Mouse (Mus musculus): ENCODE results near the gene Shisa6. TPM values are rescaled to one million over a fixed set of nuclear protein-coding genes. Genes with fewer than 3 reads are reported as not detected.

Gene Shisa6
- polyA plus RNA-seq, 1 experiment = not detected

DNA sequence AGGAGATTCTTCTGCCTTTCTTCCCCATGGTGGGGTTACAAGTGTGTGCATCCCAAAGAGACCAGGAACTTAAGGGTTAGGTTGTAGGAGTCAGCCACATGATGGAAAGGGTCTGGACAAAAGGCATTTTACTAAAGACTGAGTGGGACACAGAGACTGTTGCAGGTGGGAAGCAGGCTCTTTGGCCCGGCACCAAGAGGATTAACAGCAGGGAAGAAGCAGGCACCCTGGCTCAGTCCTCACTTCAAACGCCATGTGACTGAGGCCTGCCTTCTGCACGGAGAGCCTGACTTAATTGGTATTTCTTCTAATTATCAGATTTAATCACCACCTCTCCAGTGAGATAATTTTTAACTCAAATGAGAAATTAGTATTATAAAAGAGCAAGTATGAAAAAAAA lies 258.7 kb downstream of the Shisa6 start:
- no peaks in the 10 kb centered on the region for H3K36me3 ChIP-seq (replicated peaks; ENCODE audit: low read length)
- no peak for TF ChIP-seq FLI1 (IDR thresholded peaks at IDR 0.05; ENCODE audit: low read length)
- no peaks in the 10 kb centered on the region for H3K27me3 ChIP-seq (replicated peaks)
- no peak overlapping the region for H3K4me3 ChIP-seq (replicated peaks)
- 0 out of 2 replicates have a peak, but pooled peaks cover 5% of the 10 kb centered on the region for H3K9me3 ChIP-seq
- H3K4me1 ChIP-seq = no peaks in the 10 kb centered on the region

DNA sequence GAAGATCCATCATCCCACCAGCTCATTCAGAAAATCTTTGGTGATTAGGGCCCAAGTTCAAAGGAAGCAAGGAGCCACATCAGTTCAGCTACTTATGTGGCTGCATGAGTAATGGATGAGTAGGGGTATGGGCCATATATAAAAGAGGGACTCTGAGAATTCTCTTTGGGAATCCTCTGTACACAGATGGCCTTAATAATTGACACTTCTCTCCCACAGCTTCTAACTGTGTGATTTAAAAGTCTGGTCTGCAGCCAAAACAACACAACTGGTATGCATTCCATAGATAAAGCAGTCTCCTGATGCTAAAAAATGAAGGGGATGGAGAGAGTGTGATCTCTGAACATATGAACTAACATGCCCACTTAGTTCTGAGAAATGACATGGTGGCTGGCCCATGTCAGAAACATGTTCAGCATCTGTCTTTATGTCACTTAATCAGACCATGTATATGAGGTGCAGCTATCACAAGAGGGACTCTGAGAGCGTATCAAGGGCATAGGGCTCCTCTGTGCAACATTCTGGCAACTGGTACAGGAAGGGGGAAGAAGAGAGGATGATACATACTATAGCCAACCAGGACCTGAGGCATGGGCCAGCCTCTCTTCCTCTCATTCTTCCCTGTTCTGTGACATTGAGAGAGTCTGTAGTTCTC lies 260.3 kb downstream of the Shisa6 start:
- TF ChIP-seq FLI1 (IDR thresholded peaks at IDR 0.05; ENCODE audit: low read length) (no peak), GATA1 (IDR thresholded peaks at IDR 0.05; ENCODE audit: borderline replicate concordance, low read length) (no peak)
- H3K27me3 ChIP-seq (replicated peaks) = no peaks in the 10 kb centered on the region
- no peaks in the 10 kb centered on the region for H3K4me1 ChIP-seq
- no peaks in the 10 kb centered on the region for H3K9me3 ChIP-seq
- H3K4me3 ChIP-seq (replicated peaks) = no peak overlapping the region
- H3K36me3 ChIP-seq (replicated peaks; ENCODE audit: low read length) = no peaks in the 10 kb centered on the region

DNA sequence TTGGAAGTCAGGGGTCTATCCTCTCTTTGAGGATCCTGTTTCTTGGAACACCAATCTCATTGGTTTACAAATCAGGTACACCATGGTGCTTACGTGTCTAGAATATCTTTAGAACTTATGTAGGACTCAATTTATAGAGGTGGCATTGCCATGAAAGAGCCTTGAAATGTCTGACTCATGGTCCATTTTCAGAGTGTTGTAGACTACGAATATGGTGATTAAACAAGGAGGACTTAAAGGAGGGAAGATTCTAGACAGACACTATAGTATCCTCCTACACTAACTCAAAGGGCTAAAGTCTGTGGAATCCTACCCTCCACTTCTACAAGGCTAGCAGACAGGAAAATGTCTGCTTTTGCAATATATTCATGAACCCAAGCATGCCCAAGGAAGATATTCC lies 265.6 kb downstream of the Shisa6 start:
- no peaks in the 10 kb centered on the region for H3K36me3 ChIP-seq (replicated peaks; ENCODE audit: low read length)
- H3K4me3 ChIP-seq (replicated peaks) = no peak overlapping the region
- peaks cover 9% of the 10 kb centered on the region; the same call in 1 of the 2 replicates for H3K9me3 ChIP-seq
- no peaks in the 10 kb centered on the region for H3K4me1 ChIP-seq
- TF ChIP-seq GATA1 (IDR thresholded peaks at IDR 0.05; ENCODE audit: borderline replicate concordance, low read length) (no peak), FLI1 (IDR thresholded peaks at IDR 0.05; ENCODE audit: low read length) (no peak)
- no peaks in the 10 kb centered on the region for H3K27me3 ChIP-seq (replicated peaks)

DNA sequence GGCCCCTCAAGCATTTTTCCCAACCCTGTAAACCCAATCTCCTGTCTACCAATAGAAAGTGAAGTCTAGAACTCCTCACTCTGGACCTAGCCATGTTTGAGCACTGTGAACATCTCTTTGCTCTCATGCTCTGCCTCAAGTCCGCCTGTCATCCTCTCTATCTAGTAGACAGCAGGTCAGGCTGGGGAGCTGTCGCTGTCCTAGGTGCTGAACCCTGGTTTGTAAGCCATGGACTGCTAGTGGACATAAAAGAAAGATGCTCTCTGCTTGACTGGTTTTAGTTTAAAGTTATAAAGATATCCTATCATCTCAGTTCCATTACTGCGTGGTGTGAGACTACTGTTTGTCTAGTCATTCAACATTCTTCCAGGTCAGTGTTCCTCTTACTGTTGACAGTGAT lies 266.9 kb downstream of the Shisa6 start:
- H3K27me3 ChIP-seq (replicated peaks) = no peaks in the 10 kb centered on the region
- H3K4me3 ChIP-seq (replicated peaks) = no peak overlapping the region
- H3K36me3 ChIP-seq (replicated peaks; ENCODE audit: low read length) = no peaks in the 10 kb centered on the region
- H3K4me1 ChIP-seq = no peaks in the 10 kb centered on the region
- peaks cover 9% of the 10 kb centered on the region; the same call in 1 of the 2 replicates for H3K9me3 ChIP-seq
- no peak for TF ChIP-seq GATA1 (IDR thresholded peaks at IDR 0.05; ENCODE audit: borderline replicate concordance, low read length)
- no peak for TF ChIP-seq FLI1 (IDR thresholded peaks at IDR 0.05; ENCODE audit: low read length)

DNA sequence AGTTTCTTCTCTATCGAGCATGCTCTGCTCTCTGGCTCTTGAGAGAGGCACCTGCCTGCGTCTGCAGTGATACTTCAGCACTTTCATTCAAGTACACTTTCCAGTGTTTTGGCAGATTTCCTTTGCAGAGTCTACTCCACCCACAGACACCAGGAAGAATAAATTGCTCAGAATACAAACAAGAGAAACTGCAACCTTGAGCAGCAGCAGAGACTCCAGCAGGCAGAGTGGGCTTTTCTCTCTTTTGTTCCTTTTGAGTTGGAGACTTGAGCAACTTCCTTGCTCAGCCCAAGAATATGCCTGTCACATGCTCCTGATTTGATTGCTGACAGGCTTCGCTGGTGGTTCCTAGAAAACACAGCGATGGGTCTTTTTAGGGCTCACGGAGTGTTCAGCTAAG lies 278.6 kb downstream of the Shisa6 start:
- Histone ChIP-seq H3K27me3 (replicated peaks) (no peaks in the 10 kb centered on the region), H3K9me3 (no peaks in the 10 kb centered on the region)
- no peak for TF ChIP-seq FLI1 (IDR thresholded peaks at IDR 0.05; ENCODE audit: low read length)
- TF ChIP-seq GATA1 (IDR thresholded peaks at IDR 0.05; ENCODE audit: borderline replicate concordance, low read length) = no peak

DNA sequence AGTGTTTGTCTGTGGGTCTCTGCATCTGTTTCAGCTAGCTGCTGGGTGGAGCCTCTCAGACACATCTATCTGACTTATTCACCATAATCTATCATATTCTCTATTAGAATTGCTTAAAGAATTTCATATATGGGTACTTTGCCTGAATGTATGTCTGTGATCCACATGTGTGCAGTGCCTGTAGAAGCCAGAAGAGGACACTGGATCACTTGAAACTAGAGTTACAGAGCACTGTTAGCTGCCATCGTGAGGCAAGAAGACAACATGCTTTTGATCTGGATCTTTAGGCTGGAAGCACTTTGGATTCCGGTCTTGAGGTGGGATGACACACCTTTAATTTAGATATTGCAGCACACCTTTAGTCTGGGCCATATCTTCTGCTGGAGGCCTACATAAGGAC lies 289.2 kb downstream of the Shisa6 start:
- H3K36me3 ChIP-seq (replicated peaks; ENCODE audit: low read length) = no peaks in the 10 kb centered on the region
- no peak overlapping the region for H3K4me3 ChIP-seq (replicated peaks)
- TF ChIP-seq GATA1 (IDR thresholded peaks at IDR 0.05; ENCODE audit: borderline replicate concordance, low read length) = no peak
- TF ChIP-seq FLI1 (IDR thresholded peaks at IDR 0.05; ENCODE audit: low read length) = no peak
- H3K27me3 ChIP-seq (replicated peaks) = no peaks in the 10 kb centered on the region
- H3K4me1 ChIP-seq = no peaks in the 10 kb centered on the region
- no peaks in the 10 kb centered on the region for H3K9me3 ChIP-seq

More for the DNA sequence above, 278.6 kb downstream of the Shisa6 start:
- Histone ChIP-seq H3K4me1 (no peaks in the 10 kb centered on the region), H3K4me3 (replicated peaks) (no peak overlapping the region), H3K36me3 (replicated peaks; ENCODE audit: low read length) (no peaks in the 10 kb centered on the region)

DNA sequence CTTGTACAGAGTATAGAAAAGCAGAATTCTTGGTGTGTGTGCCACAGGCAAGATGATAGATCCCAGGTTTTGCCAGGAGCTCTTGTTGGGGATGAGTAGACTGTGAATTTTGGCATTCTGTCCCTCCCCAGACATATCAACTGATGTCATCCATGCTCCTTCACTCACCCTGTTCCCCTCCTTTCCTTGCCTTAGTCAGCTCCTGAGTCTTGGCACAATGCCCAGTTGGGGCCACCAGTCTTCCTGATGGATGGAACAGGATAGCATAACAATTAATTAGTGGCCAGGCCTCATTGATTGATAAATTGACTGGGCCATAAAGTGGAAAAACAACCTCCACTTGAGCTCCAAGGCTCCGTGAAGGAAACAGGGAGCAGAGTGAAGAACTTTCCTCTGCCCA lies 292.9 kb downstream of the Shisa6 start:
- Histone ChIP-seq H3K4me1 (no peaks in the 10 kb centered on the region), H3K27me3 (replicated peaks) (no peaks in the 10 kb centered on the region), H3K9me3 (no peaks in the 10 kb centered on the region), H3K36me3 (replicated peaks; ENCODE audit: low read length) (no peaks in the 10 kb centered on the region), H3K4me3 (replicated peaks) (no peak overlapping the region)
- no peak for TF ChIP-seq GATA1 (IDR thresholded peaks at IDR 0.05; ENCODE audit: borderline replicate concordance, low read length)
- TF ChIP-seq FLI1 (IDR thresholded peaks at IDR 0.05; ENCODE audit: low read length) = no peak

DNA sequence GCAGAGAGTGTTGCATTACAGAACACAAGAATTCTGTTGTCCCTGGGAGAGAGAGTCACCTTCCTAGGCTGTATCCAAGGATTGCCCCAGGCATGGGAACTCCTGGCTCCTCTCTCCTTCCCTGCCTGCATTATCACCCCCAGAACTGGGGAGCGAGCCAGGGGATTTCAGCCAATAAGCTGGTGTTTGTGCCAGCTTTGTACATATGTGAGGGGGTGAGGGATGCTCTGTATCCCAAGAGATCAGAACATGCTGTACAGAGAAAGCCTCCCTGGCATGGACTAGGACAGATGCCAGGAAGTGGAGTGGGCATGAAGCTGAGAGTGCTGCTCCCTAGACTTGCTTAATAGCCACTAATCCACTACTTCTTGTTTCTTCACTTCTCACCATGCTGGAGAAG lies 303.6 kb downstream of the Shisa6 start:
- peaks cover 14% of the 10 kb centered on the region for H3K9me3 ChIP-seq
- no peaks in the 10 kb centered on the region for H3K4me1 ChIP-seq
- H3K27me3 ChIP-seq (replicated peaks) = no peaks in the 10 kb centered on the region
- no peaks in the 10 kb centered on the region for H3K36me3 ChIP-seq (replicated peaks; ENCODE audit: low read length)
- TF ChIP-seq GATA1 (IDR thresholded peaks at IDR 0.05; ENCODE audit: borderline replicate concordance, low read length) = no peak
- no peak for TF ChIP-seq FLI1 (IDR thresholded peaks at IDR 0.05; ENCODE audit: low read length)
- H3K4me3 ChIP-seq (replicated peaks) = no peak overlapping the region

DNA sequence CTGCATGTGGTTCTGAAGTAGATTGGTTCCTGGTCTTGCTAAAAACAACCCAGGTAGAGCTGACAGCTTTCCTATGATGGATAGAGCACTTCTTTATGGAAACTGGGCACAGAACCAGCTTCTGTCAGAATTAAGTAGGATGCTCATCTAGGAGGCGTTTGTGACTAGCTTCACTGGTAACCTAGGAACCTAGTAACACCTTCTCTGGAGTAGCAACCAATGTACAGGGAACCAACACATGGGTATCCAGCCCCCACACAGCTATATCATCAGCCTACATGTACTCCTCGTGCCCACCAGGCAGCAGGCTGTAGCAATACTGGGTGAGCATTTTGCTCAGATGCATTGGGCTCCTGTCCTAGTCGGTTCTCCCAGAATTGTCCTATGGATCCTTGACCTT lies 307.3 kb downstream of the Shisa6 start:
- no peak overlapping the region for H3K4me3 ChIP-seq (replicated peaks)
- H3K9me3 ChIP-seq = peaks cover 26% of the 10 kb centered on the region
- no peaks in the 10 kb centered on the region for H3K27me3 ChIP-seq (replicated peaks)
- H3K36me3 ChIP-seq (replicated peaks; ENCODE audit: low read length) = no peaks in the 10 kb centered on the region
- no peaks in the 10 kb centered on the region for H3K4me1 ChIP-seq
- no peak for TF ChIP-seq FLI1 (IDR thresholded peaks at IDR 0.05; ENCODE audit: low read length)
- TF ChIP-seq GATA1 (IDR thresholded peaks at IDR 0.05; ENCODE audit: borderline replicate concordance, low read length) = no peak

DNA sequence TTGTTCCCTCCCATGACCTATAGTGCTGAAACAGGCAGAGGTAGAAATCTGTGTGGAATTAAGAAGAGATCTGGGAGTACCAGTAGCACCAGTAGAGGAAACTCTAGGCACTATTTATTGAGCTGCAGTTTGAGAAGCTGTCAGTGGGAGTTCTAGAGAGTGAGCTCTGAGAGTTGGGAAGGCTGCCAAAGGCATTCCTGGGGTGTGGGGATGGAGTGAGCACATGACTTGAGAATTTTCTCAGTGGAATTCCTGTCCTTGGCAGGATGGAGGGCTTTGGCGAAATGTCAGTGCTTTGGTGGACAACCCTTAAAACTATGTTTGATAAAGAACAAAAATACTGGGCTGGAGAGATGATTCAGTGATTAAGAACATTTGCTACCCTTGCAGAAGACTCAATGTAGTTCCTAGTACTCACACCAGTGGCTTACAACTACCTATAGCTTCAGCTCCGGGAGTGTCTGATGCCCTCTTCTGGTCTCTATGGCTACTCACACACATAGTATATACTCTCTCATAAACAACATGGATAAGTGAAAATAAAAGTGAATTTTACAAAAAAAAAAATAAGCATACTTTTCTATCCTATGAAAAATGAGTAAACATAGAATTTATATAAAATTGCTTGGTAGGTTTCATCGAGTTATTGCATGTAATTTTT lies 337.0 kb downstream of the Shisa6 start:
- H3K4me3 ChIP-seq (replicated peaks) = no peak overlapping the region
- no peaks in the 10 kb centered on the region for H3K4me1 ChIP-seq
- H3K36me3 ChIP-seq (replicated peaks; ENCODE audit: low read length) = no peaks in the 10 kb centered on the region
- H3K9me3 ChIP-seq = 0 out of 2 replicates have a peak, but pooled peaks cover 2% of the 10 kb centered on the region
- no peaks in the 10 kb centered on the region for H3K27me3 ChIP-seq (replicated peaks)
- TF ChIP-seq FLI1 (IDR thresholded peaks at IDR 0.05; ENCODE audit: low read length) = no peak
- TF ChIP-seq GATA1 (IDR thresholded peaks at IDR 0.05; ENCODE audit: borderline replicate concordance, low read length) = no peak

Measured in megakaryocyte, embryonic 14.5 days (primary cell).